In genomic region chr6:124789519-124789918, GRCm38 (mm10) we compare ENCODE assay signal across 25 mouse cellular contexts. TPM values are rescaled to one million over a fixed set of nuclear protein-coding genes. Genes with fewer than 3 reads are reported as not detected.
DNase-seq lines count a peak whose midpoint lies in the region; ATAC-seq lines count a peak whose summit lies in the region.
"Had no signal": no experiment of that assay in that cellular context is flagged by ENCODE, and none has a peak within 500 bp of the region (broad histone marks: within the 10 kb centered on the region; RNA-seq: fewer than 3 reads in every experiment).

No protein-coding gene starts in this region.

- DNase-seq in heart, adult 11 months = peak; percentile 48
- DNase-seq in heart, adult 9 months (ENCODE audit: low spot score in 2 of 2) = no peak
- peak; percentile 24 for DNase-seq in left cerebral cortex, postnatal 4 days
- no peak for DNase-seq in left cerebral cortex, adult 9 months (ENCODE audit: low spot score in 2 of 2)
- peak; percentile 91 for DNase-seq in ES-CJ7 (ENCODE audit: low read depth, low spot score)
- DNase-seq in mesoderm, embryonic 11.5 days (ENCODE audit: low read depth, low spot score) = peak; percentile 26
- DNase-seq: adrenal gland, postnatal 36 days; cerebellum, postnatal 36 days; gastrocnemius, postnatal 10 days; heart, adult 2 months; kidney, adult 9 months; liver, postnatal 0 days; lung, postnatal 14 days; right cerebral cortex, postnatal 14 days; spleen, adult 18-20 months; thymus, adult 18-20 months; thymus, postnatal 4 days had no signal

- no peak overlapping the region for H3K9ac ChIP-seq in forebrain, embryonic 13.5 days
- H3K9ac ChIP-seq: forebrain, embryonic 12.5 days; liver, postnatal 0 days had no signal

- 81% methylated on average over 4 of the region's 4 CpGs for WGBS in forebrain, embryonic 13.5 days

- H3K27me3 ChIP-seq in forebrain, embryonic 13.5 days = no peaks in the 10 kb centered on the region
- H3K27me3 ChIP-seq: forebrain, embryonic 12.5 days had no signal

- H3K9me3 ChIP-seq in forebrain, embryonic 13.5 days (replicated peaks) = no peaks in the 10 kb centered on the region
- H3K9me3 ChIP-seq: forebrain, embryonic 12.5 days; G1E; limb, embryonic 10.5 days had no signal

- H3K4me3 ChIP-seq in forebrain, embryonic 13.5 days = no peak overlapping the region
- H3K4me3 ChIP-seq: forebrain, embryonic 12.5 days; heart, adult 2 months; limb, embryonic 10.5 days; myocyte had no signal

- H3K4me1 ChIP-seq in forebrain, embryonic 13.5 days = no peaks in the 10 kb centered on the region
- H3K4me1 ChIP-seq: forebrain, embryonic 12.5 days; limb, embryonic 10.5 days had no signal

- no peak overlapping the region for H3K4me2 ChIP-seq in forebrain, embryonic 13.5 days
- H3K4me2 ChIP-seq: forebrain, embryonic 12.5 days had no signal

- intact Hi-C loops in left cerebral cortex, postnatal 4 days (cut with DNase I) = no loop called here

- no peak for ATAC-seq in granulocyte monocyte progenitor cell, adult 5-6 weeks (replicated peaks; ENCODE audit: poor library complexity, severe bottlenecking)
- ATAC-seq in forebrain, embryonic 13.5 days = no peak
- ATAC-seq: liver, postnatal 0 days had no signal

- H3K27ac ChIP-seq in forebrain, embryonic 13.5 days = no peak overlapping the region
- H3K27ac ChIP-seq: forebrain, embryonic 12.5 days; heart, adult 2 months; limb, embryonic 10.5 days had no signal

- H3K36me3 ChIP-seq in forebrain, embryonic 13.5 days (ENCODE audit: poor library complexity, severe bottlenecking) = no peaks in the 10 kb centered on the region
- H3K36me3 ChIP-seq: forebrain, embryonic 12.5 days had no signal

RNA-seq across cellular contexts. Expression of gene Lrrc23, which starts 10.0 kb away (rescaled TPM):
- 1 to 10 TPM; 2.1 to 4.3 TPM for total RNA-seq in left cerebral cortex, postnatal 4 days (2021)
- total RNA-seq in granulocyte monocyte progenitor cell, adult 5-6 weeks (2014; fragmentation: Nextera tagmentation) = not detected in 2 replicates
- total RNA-seq in granulocyte monocyte progenitor cell, adult 5-6 weeks (2017) = 0.98 TPM in 1 of 2 replicates, not detected in the other
- polyA plus RNA-seq in forebrain, embryonic 13.5 days (2015; fragmentation: Nextera tagmentation; extraction: Ambion mirVana) = 3.6 and 5.9 TPM in 2 replicates
- total RNA-seq: gastrocnemius, postnatal 10 days; heart, adult 2 months; liver, adult 2 months; megakaryocyte-erythroid progenitor cell, adult 5-6 weeks had no signal
- polyA plus RNA-seq: G1E; liver, adult 2 months had no signal

RNA-seq across cellular contexts. Expression of gene Spsb2, which starts 18.9 kb away (rescaled TPM):
- 1 to 10 TPM; 4.1 TPM for total RNA-seq in left cerebral cortex, postnatal 4 days (2021)
- total RNA-seq in granulocyte monocyte progenitor cell, adult 5-6 weeks (2014; fragmentation: Nextera tagmentation) = 3.1 and 5.2 TPM in 2 replicates
- 4.6 and 10.5 TPM in 2 replicates for total RNA-seq in granulocyte monocyte progenitor cell, adult 5-6 weeks (2017)
- polyA plus RNA-seq in forebrain, embryonic 13.5 days (2015; fragmentation: Nextera tagmentation; extraction: Ambion mirVana) = 5.1 and 5.3 TPM in 2 replicates

RNA-seq across cellular contexts. Expression of gene Eno2, which starts 20.0 kb away (rescaled TPM):
- total RNA-seq in left cerebral cortex, postnatal 4 days (2021) = 100 to 1,000 TPM; 190 to 217 TPM
- total RNA-seq in granulocyte monocyte progenitor cell, adult 5-6 weeks (2014; fragmentation: Nextera tagmentation) = 0.23 TPM in 1 of 2 replicates, not detected in the other
- total RNA-seq in granulocyte monocyte progenitor cell, adult 5-6 weeks (2017) = not detected in 2 replicates
- 15.4 and 19.4 TPM in 2 replicates for polyA plus RNA-seq in forebrain, embryonic 13.5 days (2015; fragmentation: Nextera tagmentation; extraction: Ambion mirVana)
- total RNA-seq: megakaryocyte-erythroid progenitor cell, adult 5-6 weeks had no signal

RNA-seq across cellular contexts. Expression of gene Tpi1, which starts 24.6 kb away (rescaled TPM):
- 100 to 1,000 TPM; 275 to 296 TPM for total RNA-seq in left cerebral cortex, postnatal 4 days (2021)
- 357 and 379 TPM in 2 replicates for total RNA-seq in granulocyte monocyte progenitor cell, adult 5-6 weeks (2014; fragmentation: Nextera tagmentation)
- total RNA-seq in granulocyte monocyte progenitor cell, adult 5-6 weeks (2017) = 273 and 305 TPM in 2 replicates
- 467 and 491 TPM in 2 replicates for polyA plus RNA-seq in forebrain, embryonic 13.5 days (2015; fragmentation: Nextera tagmentation; extraction: Ambion mirVana)

RNA-seq across cellular contexts. Expression of gene Atn1, which starts 33.2 kb away (rescaled TPM):
- 100 to 1,000 TPM; 174 to 180 TPM for total RNA-seq in left cerebral cortex, postnatal 4 days (2021)
- total RNA-seq in granulocyte monocyte progenitor cell, adult 5-6 weeks (2014; fragmentation: Nextera tagmentation) = 25.1 and 37.2 TPM in 2 replicates
- total RNA-seq in granulocyte monocyte progenitor cell, adult 5-6 weeks (2017) = 2.6 and 3.0 TPM in 2 replicates
- polyA plus RNA-seq in forebrain, embryonic 13.5 days (2015; fragmentation: Nextera tagmentation; extraction: Ambion mirVana) = 17.7 and 19.8 TPM in 2 replicates

Comparison
In these comparisons a context has a peak if more than half of its experiments do, and no peak if none do; other contexts are left out.
1. DNase-seq: peak in heart, adult 11 months (single experiment), left cerebral cortex, postnatal 4 days (single experiment), ES-CJ7 (single experiment) and mesoderm, embryonic 11.5 days (single experiment); none in heart, adult 9 months (0 of 2) and left cerebral cortex, adult 9 months (0 of 2).
2. RNA of gene Eno2, which starts 20.0 kb away (total RNA-seq): 190 to 217 TPM in left cerebral cortex, postnatal 4 days; 0.23 TPM in granulocyte monocyte progenitor cell, adult 5-6 weeks; every median in the first group is over 100 times any median in the second.